Mouse (Mus musculus): ENCODE data around the gene C2cd4a.

The C2cd4a gene

DNA sequence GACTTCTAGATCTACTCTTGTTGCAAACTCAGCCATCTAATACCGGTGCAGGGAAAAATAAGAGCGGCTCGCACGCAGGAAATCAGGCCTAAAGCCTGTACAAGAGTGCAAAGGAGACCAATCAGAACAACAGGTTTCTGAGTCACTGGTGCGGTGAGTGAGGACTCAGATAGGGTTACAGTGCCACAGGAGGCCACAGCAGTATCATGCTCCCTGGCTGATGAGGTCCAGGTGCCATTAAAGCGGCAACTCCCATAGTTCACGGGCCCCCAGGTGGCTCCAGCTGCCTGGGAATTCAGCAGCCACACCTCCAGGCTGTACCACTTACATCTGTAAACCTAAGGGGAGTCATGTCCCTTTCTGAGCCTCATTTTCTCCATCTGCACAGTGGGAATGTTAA, 45.8 kb downstream of the C2cd4a start:
- no peak for DNase-seq (ENCODE audit: low spot score)

DNA sequence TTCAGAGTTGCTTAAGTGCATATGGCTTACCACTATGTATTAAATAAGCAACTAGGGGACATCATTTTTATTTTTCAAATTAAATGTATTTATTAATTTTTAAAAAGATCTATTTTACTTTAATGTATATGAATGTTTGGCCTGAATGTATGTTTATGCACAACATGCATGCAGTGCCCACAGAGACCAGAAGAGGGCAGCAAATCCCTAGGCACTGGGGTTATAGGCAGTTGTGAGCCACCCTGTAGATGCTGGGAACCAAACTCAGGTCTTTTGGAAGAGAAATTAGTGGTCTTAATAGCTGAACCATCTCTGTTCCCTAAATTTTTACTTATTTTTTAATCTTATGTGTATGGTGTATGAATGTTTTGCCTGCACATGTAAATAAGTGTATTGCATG, 48.2 kb downstream of the C2cd4a start:
- no peak for DNase-seq (ENCODE audit: low spot score)

DNA sequence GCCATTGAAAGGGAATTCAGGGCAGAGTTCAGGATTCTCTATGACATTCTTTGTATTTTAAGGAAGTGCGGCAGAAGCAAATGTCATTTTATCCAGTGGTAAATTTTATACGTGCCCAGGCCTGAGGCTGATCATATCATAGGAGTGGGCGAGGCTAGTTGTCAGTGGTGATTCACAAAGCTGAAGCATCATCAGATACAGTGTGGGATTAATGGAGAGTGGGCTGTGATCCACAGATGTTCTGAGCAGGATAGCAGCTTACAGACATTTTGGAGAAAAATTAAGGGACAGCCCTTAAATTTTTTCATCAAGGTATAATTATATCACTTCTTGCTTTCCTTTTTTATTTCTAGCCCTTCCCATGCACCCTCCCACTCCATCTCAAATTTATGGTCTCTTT, 48.7 kb downstream of the C2cd4a start:
- DNase-seq (ENCODE audit: low spot score): no peak

- no peak for DNase-seq (ENCODE audit: low spot score)
Measured at GRCm38 (mm10) chr9:67782786-67783185, 49.3 kb downstream of the C2cd4a start.
